Mouse (Mus musculus): ENCODE measurements around the gene Meox1.

Gene Meox1

GRCm38 (mm10) chr11:101855950-101856712, 38.0 kb downstream of the Meox1 start:
- no peak for DNase-seq (ENCODE audit: low read depth, low spot score)

- no peak for DNase-seq (ENCODE audit: low read depth, low spot score)
Measured at GRCm38 (mm10) chr11:101851042-101851441, 43.1 kb downstream of the Meox1 start.

- DNase-seq (ENCODE audit: low read depth, low spot score): no peak
Measured at GRCm38 (mm10) chr11:101849286-101849685, 44.9 kb downstream of the Meox1 start.

GRCm38 (mm10) chr11:101847509-101847908, 46.7 kb downstream of the Meox1 start:
- DNase-seq (ENCODE audit: low read depth, low spot score): no peak

GRCm38 (mm10) chr11:101842773-101843163, 51.4 kb downstream of the Meox1 start:
- no peak for DNase-seq (ENCODE audit: low read depth, low spot score)

GRCm38 (mm10) chr11:101841998-101842772, 52.0 kb downstream of the Meox1 start:
- DNase-seq (ENCODE audit: low read depth, low spot score): no peak

- peak; percentile 7 for DNase-seq (ENCODE audit: low read depth, low spot score)
Measured at GRCm38 (mm10) chr11:101840405-101840804, 53.8 kb downstream of the Meox1 start.

GRCm38 (mm10) chr11:101839426-101839825, 54.7 kb downstream of the Meox1 start:
- DNase-seq (ENCODE audit: low read depth, low spot score): no peak

- DNase-seq (ENCODE audit: low read depth, low spot score): no peak
Measured at GRCm38 (mm10) chr11:101832001-101832400, 62.2 kb downstream of the Meox1 start.

GRCm38 (mm10) chr11:101830616-101831015, 63.6 kb downstream of the Meox1 start:
- DNase-seq (ENCODE audit: low read depth, low spot score): no peak

- no peak for DNase-seq (ENCODE audit: low read depth, low spot score)
Measured at GRCm38 (mm10) chr11:101830112-101830511, 64.1 kb downstream of the Meox1 start.

GRCm38 (mm10) chr11:101828718-101829117, 65.5 kb downstream of the Meox1 start:
- DNase-seq (ENCODE audit: low read depth, low spot score): no peak
